Mouse (Mus musculus) lung, postnatal 14 days (tissue): ENCODE measurements around the gene Krtap4-2.
"Not testable (repeated sequence)": the region's sequence is repeated elsewhere in the genome, so short reads cannot be mapped to it uniquely, and the experiment has no call there.

Experiments used
- DNase-seq: peaks from one replicate; pipeline ENCODE4 v3.0.0; 2021

Gene Krtap4-2

GRCm38 (mm10) chr11:99634653-99635134 is at the start of gene Krtap4-2:
Gene Krtap4-2, minus strand, starts transcription at chr11:99635084.
- no peak for DNase-seq

DNA sequence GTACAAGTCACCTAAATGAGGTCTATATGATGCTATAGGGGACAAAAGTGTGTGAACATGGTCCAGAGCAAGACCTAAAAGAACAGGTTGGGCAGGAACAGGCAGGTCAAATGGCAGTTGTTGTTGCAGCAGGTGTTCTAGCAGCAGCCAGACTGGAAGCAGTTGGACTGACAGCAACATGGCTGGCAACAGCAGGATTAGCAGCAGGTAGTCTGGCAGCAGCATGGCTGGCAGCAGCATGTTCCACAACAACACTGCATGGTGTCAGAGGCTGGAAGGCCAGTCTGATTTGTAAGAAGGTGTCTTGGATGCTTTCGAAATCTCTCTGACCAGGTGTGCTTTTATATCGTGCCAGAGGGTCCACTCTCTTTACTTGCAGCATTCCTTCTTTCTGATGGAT is 48.6 kb upstream of the Krtap4-2 start:
- DNase-seq = no peak

- DNase-seq = no peak
Measured at GRCm38 (mm10) chr11:99665860-99666259, 31.0 kb upstream of the Krtap4-2 start, which contains the start of gene Krtap4-6. Gene Krtap4-6, minus strand, starts transcription at chr11:99665960.

GRCm38 (mm10) chr11:99662802-99663201 is 27.9 kb upstream of the Krtap4-2 start:
- DNase-seq = no peak

- no peak for DNase-seq
Measured at GRCm38 (mm10) chr11:99659256-99659655, 24.4 kb upstream of the Krtap4-2 start.

- DNase-seq = not testable (repeated sequence)
Measured at GRCm38 (mm10) chr11:99658467-99659010, 23.7 kb upstream of the Krtap4-2 start, which contains the start of gene Gm11563. Gene Gm11563, minus strand, starts transcription at chr11:99658960.

- DNase-seq = no peak
Measured at GRCm38 (mm10) chr11:99657051-99657450, 22.2 kb upstream of the Krtap4-2 start.

DNA sequence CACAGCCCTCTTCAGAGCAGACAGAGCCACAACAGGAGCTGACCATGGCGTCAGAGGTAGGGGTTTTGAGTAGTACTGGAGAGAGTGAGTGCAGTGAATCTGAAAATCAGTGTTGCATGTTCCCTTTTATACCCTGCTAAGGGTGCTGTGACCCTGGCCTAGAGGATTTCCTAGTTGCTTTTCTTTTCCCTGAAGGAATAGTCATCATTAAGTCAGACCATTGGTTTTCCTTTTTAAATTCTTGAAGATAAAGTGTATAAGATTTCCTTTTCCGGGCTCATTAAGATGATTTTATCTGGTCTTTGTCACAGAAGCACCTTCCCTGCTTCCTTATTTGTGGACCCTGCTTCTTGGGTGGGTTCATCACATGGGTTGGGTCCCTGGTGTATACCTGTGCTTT is 15.3 kb upstream of the Krtap4-2 start, which contains the start of gene Gm11555:
TSS of gene Gm11555 (minus strand) at position 101 of the 400 bp plus-strand sequence.
- no peak for DNase-seq

GRCm38 (mm10) chr11:99646444-99646843 is 11.6 kb upstream of the Krtap4-2 start:
- DNase-seq = no peak

GRCm38 (mm10) chr11:99644351-99644750 is 9.5 kb upstream of the Krtap4-2 start:
- no peak for DNase-seq

- not testable (repeated sequence) for DNase-seq
Measured at GRCm38 (mm10) chr11:99643635-99644139, 8.8 kb upstream of the Krtap4-2 start, which contains the start of gene Krtap4-7. Gene Krtap4-7, minus strand, starts transcription at chr11:99644089.

GRCm38 (mm10) chr11:99640926-99641325 is 6.0 kb upstream of the Krtap4-2 start:
- no peak for DNase-seq

GRCm38 (mm10) chr11:99637086-99637485 is 2.2 kb upstream of the Krtap4-2 start:
- no peak for DNase-seq

DNA sequence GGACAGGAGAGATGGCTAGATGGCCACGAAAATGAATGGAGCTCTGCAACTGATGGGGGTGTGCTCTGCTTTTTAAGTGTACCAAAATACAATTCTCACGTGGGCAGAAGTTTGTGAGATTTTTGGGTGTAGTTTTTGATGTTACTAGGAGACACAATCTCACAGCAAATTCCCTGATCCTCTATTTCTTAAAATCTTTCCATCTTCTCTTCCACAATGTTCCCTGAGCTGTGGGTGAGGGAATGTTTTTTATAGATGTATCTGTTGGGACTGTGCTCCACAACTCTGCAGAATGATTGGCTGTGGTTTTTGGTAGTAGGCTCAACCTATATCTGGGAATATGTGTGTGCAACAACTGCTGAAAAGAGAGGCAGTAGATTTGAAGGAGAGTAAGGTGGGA is 1.6 kb downstream of the Krtap4-2 start:
- DNase-seq = no peak

DNA sequence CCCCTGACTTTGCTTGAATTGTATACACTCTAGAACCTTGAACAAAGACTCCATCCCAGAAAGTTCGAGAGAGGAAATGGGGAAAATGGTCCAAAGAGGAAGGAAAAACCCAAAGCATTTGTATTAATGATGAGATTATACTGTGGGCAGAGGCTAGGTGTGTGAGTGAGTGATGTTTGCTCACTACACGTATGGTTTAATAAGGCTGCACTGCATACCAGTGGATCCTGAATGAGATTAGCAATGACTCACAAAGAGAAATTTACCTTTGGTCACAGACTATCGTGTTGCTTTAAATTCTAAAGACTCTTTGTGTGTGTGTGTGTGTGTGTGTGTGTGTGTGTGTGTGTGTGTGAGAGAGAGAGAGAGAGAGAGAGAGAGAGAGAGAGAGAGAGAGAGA is 4.0 kb downstream of the Krtap4-2 start:
- no peak for DNase-seq

GRCm38 (mm10) chr11:99628138-99628537 is 6.7 kb downstream of the Krtap4-2 start, which contains the start of gene Krtap4-1:
Gene Krtap4-1, minus strand, starts transcription at chr11:99628238.
- no peak for DNase-seq

DNA sequence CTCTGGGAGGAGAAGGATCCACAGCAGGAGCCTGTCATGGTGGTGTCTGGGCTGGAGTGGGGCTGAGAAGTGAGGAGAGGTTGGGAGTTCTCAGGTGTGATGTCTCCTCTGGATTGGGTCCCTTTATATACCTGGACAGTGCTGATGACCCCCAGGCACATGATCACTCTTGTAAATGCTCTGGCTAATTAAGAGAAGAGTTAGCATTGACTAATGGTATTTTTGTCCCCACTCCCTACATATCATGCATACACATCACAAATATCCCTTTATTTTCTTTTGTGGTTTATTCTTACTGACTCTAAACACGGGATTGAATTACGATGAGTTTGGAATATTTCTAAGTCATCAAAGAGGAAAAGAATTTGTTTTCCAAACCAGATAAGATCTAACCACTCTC is 14.5 kb downstream of the Krtap4-2 start, which contains the start of gene Gm11562:
TSS of gene Gm11562 (minus strand) at position 101 of the 400 bp plus-strand sequence.
- DNase-seq = no peak

DNA sequence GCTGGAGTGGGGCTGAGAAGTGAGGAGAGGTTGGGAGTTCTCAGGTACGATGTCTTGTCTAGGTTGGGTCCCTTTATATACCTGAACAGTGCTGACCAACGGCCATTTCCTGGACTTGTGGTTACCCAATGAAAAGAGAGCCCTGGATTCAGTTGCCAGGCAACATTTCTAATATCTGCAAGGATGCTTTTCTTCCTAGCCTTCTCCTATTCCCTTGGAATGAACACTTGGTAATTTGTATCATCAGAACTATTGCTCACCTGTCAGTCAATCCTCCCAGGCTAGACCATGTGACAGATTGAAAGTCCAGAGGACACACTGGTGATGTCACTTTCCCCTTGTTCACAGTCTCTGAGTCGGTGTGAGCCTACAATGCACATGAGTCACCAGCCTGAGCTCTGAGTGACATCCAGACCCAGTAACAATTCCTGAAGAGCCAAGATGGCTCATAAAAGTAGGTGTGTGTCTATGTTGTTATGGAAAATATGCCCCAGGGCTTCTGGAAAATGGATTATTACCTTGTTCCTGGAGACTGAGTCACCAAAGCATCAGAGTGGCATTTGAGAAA is 20.0 kb downstream of the Krtap4-2 start, which contains the start of gene Krtap2-4:
TSS of gene Krtap2-4 (minus strand) at position 51 of the 568 bp plus-strand sequence.
- DNase-seq = no peak

GRCm38 (mm10) chr11:99610089-99610488 is 24.8 kb downstream of the Krtap4-2 start, which contains the start of gene Gm11937:
Gene Gm11937, minus strand, starts transcription at chr11:99610189.
- not testable (repeated sequence) for DNase-seq

- DNase-seq = no peak
Measured at GRCm38 (mm10) chr11:99609126-99609525, 25.8 kb downstream of the Krtap4-2 start.

GRCm38 (mm10) chr11:99603208-99603607 is 31.7 kb downstream of the Krtap4-2 start, which contains the start of gene Gm11938:
Gene Gm11938, minus strand, starts transcription at chr11:99603308.
- DNase-seq = not testable (repeated sequence)

- not testable (repeated sequence) for DNase-seq
Measured at GRCm38 (mm10) chr11:99597742-99598141, 37.1 kb downstream of the Krtap4-2 start, which contains the start of gene Krtap9-3. Gene Krtap9-3, minus strand, starts transcription at chr11:99598105.

DNA sequence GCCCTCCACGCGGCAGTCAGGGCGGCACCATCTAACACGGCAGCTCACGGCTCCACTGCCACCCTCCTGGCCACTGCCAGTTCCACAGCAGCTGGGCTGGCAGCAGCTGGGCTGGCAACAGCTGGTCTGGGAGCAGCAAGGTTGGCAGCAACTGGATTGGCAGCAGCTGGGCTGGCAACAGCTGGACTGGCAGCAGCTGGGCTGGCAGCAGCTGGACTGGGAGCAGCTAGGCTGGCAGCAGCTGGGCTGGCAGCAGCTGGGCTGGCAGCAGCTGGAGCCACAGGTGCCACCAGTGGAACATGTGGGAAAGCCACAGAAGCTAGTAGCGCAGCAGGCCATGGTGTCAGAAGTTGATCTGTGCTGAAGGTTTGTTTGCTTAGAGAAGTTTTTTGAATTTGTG is 43.9 kb downstream of the Krtap4-2 start, which contains the start of gene Krtap1-3:
TSS of gene Krtap1-3 (minus strand) at position 359 of the 400 bp plus-strand sequence.
- DNase-seq = no peak
